Mouse (Mus musculus) limb, embryonic 11.5 days (tissue): ENCODE measurements at regions not wholly inside any gene's neighbourhood (a gene's known extent, or its start where the extent isn't known, plus 50 kb on each side); places are given as distances from the start of the nearest gene placed in this dataset.

ENCODE experiments used
- ATAC-seq: fragments of 200-750 bp; cut with Nextera tagmentation; 2 replicates; pipeline ENCODE4 v1.8.0; 2017; ENCODE audit warnings: low read depth; ENCODE audit not compliant: insufficient number of reproducible peaks, low FRiP score, low TSS enrichment
- DNase-seq: peaks from one replicate; pipeline ENCODE4 v3.0.0-alpha.2; 2015; ENCODE audit warnings: low spot score
- H3K27ac ChIP-seq: fragments of 300-500 bp; sonication (generic); replicated peaks from 2 replicates; pipeline ENCODE4 v1.5.1; 2014; ENCODE audit warnings: low read depth, mild to moderate bottlenecking, low read length
- H3K27me3 ChIP-seq: fragments of 300-500 bp; sonication (generic); 2 replicates; pipeline ENCODE4 v1.6.1; 2014; ENCODE audit warnings: mild to moderate bottlenecking, low read length, mixed read lengths; ENCODE audit not compliant: control insufficient read depth, insufficient read depth
- H3K36me3 ChIP-seq: fragments of 300-500 bp; sonication (generic); 2 replicates; pipeline ENCODE4 v1.6.1; 2014; ENCODE audit warnings: mild to moderate bottlenecking, low read length, moderate library complexity, mixed read lengths; ENCODE audit not compliant: control insufficient read depth, insufficient read depth
- H3K4me1 ChIP-seq: fragments of 300-500 bp; sonication (generic); 2 replicates; pipeline ENCODE4 v1.6.1; 2014; ENCODE audit warnings: low read length, mixed read lengths; ENCODE audit not compliant: control insufficient read depth, insufficient read depth
- H3K4me2 ChIP-seq: fragments of 300-500 bp; sonication (generic); 2 replicates; pipeline ENCODE4 v1.6.1; 2014; ENCODE audit warnings: low read depth, mild to moderate bottlenecking, moderate library complexity; ENCODE audit not compliant: severe bottlenecking
- H3K4me3 ChIP-seq: fragments of 300-500 bp; sonication (generic); 2 replicates; pipeline ENCODE4 v1.5.1; 2014; ENCODE audit warnings: low read depth, low read length
- H3K9ac ChIP-seq: fragments of 300-500 bp; sonication (generic); 2 replicates; pipeline ENCODE4 v1.6.1; 2014; ENCODE audit warnings: mild to moderate bottlenecking, low read length
- H3K9me3 ChIP-seq: fragments of 300-500 bp; sonication (generic); 2 replicates; pipeline ENCODE4 v1.6.1; 2016; ENCODE audit warnings: low read length; ENCODE audit not compliant: control insufficient read depth
- WGBS: fragments of 180-500 bp; shearing (Covaris S2); extraction: QIAGEN DNeasy Blood & Tissue Kit; methylation state at CpG from one replicate; pipeline ENCODE4 v1.1.7; 2014; 5-methylcytosine and 5-hydroxymethylcytosine counted together

DNA sequence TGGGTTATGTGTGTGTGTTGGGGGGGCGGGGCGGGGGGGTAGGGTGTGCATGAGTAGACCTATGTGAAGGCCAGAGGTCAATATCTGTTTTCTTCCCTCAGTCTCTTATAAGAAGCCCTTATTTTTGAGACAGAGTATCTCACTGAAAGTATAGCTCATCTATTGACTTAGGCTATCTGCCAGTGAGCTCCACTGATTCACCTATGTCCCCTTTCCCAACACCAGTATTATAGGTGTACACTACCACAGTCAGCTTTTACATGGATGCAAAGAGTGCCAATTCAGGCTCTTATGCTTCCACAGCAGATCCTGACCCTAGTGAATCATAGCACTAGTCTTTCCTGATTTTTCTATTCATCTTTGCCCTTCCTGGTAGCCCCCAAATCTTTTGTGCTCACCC is 134.7 kb downstream of the Hsd17b3 start:
- Histone ChIP-seq H3K4me2 (no peak overlapping the region), H3K27ac (no peak overlapping the region), H3K27me3 (peaks cover 5% of the 10 kb centered on the region; the same call in 1 of the 2 replicates), H3K9me3 (no peaks in the 10 kb centered on the region), H3K4me1 (peaks cover 24% of the 10 kb centered on the region), H3K36me3 (no peaks in the 10 kb centered on the region), H3K9ac (no peak overlapping the region), H3K4me3 (no peak overlapping the region)
- ATAC-seq (no peak), DNase-seq (no peak)
- WGBS: 100% methylated on average over 2 of the region's 2 CpGs

- Histone ChIP-seq H3K27me3 (peaks cover 11% of the 10 kb centered on the region; the same call in 1 of the 2 replicates), H3K4me3 (no peak overlapping the region), H3K9ac (no peak overlapping the region), H3K27ac (peak overlapping the region; percentile 10; the same call in 1 of the 2 replicates), H3K36me3 (no peaks in the 10 kb centered on the region), H3K4me2 (no peak overlapping the region), H3K9me3 (no peaks in the 10 kb centered on the region), H3K4me1 (peaks cover 24% of the 10 kb centered on the region)
- ATAC-seq (peak; percentile 85), DNase-seq (peak; percentile 89)
- 3% methylated on average over 9 of the region's 9 CpGs for WGBS
Measured at GRCm38 (mm10) chr13:63951922-63952734, 136.9 kb downstream of the Hsd17b3 start.

GRCm38 (mm10) chr13:63951136-63951535 is 136.1 kb downstream of the Ercc6l2 start:
- Histone ChIP-seq H3K27me3 (peaks cover 11% of the 10 kb centered on the region; the same call in 1 of the 2 replicates), H3K27ac (peak overlapping the region; percentile 39; the same call in 1 of the 2 replicates), H3K9ac (no peak overlapping the region), H3K4me2 (0 out of 2 replicates have a peak overlapping the region, but pooled peaks have one; percentile 0), H3K9me3 (no peaks in the 10 kb centered on the region), H3K4me1 (peaks cover 24% of the 10 kb centered on the region), H3K36me3 (no peaks in the 10 kb centered on the region), H3K4me3 (no peak overlapping the region)
- peak; percentile 53 for ATAC-seq
- 6% methylated on average over 8 of the region's 8 CpGs for WGBS
- peak; percentile 73 for DNase-seq
